ENCODE assay signal across 10 mouse cellular contexts in genomic region chr13:55405783-55406390, GRCm38 (mm10). TPM values are rescaled to one million over a fixed set of nuclear protein-coding genes. Genes with fewer than 3 reads are reported as not detected.
DNase-seq lines count a peak whose midpoint lies in the region; ATAC-seq lines count a peak whose summit lies in the region.
"Had no signal": no experiment of that assay in that cellular context is flagged by ENCODE, and none has a peak within 500 bp of the region (broad histone marks: within the 10 kb centered on the region; RNA-seq: fewer than 3 reads in every experiment).

No protein-coding gene starts in this region.

- no peak for DNase-seq in lung, adult 18-20 months
- no peak for DNase-seq in urinary bladder, postnatal 36 days (ENCODE audit: low spot score in 2 of 2)
- DNase-seq in gastrocnemius, postnatal 4 days (ENCODE audit: low spot score in 2 of 2) = no peak
- DNase-seq in testis, postnatal 14 days (ENCODE audit: low spot score) = no peak

- no peaks in the 10 kb centered on the region for H3K9me3 ChIP-seq in lung, embryonic 16.5 days (ENCODE audit: control insufficient read depth, low read length)
- no peaks in the 10 kb centered on the region for H3K9me3 ChIP-seq in forebrain, embryonic 13.5 days (replicated peaks)
- H3K9me3 ChIP-seq in limb, embryonic 12.5 days = no peaks in the 10 kb centered on the region
- no peaks in the 10 kb centered on the region for H3K9me3 ChIP-seq in stomach, embryonic 16.5 days (replicated peaks; ENCODE audit: control insufficient read depth, low read length)

- no peak overlapping the region for H3K4me2 ChIP-seq in lung, embryonic 16.5 days (ENCODE audit: low read depth, low read length)
- H3K4me2 ChIP-seq in forebrain, embryonic 13.5 days = 0 out of 2 replicates have a peak overlapping the region, but pooled peaks have one; percentile 24
- peak overlapping the region; percentile 41; the same call in 1 of the 2 replicates for H3K4me2 ChIP-seq in limb, embryonic 12.5 days
- peak overlapping the region; percentile 16; the same call in 1 of the 2 replicates for H3K4me2 ChIP-seq in stomach, embryonic 16.5 days (ENCODE audit: low read depth, low read length)

- no peak overlapping the region for H3K27ac ChIP-seq in lung, embryonic 16.5 days (ENCODE audit: low read length)
- peak overlapping the region; percentile 74 for H3K27ac ChIP-seq in forebrain, embryonic 13.5 days
- H3K27ac ChIP-seq in limb, embryonic 12.5 days = 0 out of 2 replicates have a peak overlapping the region, but pooled peaks have one; percentile 50
- H3K27ac ChIP-seq in stomach, embryonic 16.5 days (ENCODE audit: low read length) = no peak overlapping the region

- no peak overlapping the region for H3K4me3 ChIP-seq in lung, embryonic 16.5 days (ENCODE audit: low read length)
- no peak overlapping the region for H3K4me3 ChIP-seq in forebrain, embryonic 13.5 days
- H3K4me3 ChIP-seq in limb, embryonic 12.5 days (replicated peaks) = no peak overlapping the region
- no peak overlapping the region for H3K4me3 ChIP-seq in stomach, embryonic 16.5 days (replicated peaks; ENCODE audit: low read length)

- H3K4me1 ChIP-seq in lung, embryonic 16.5 days (replicated peaks; ENCODE audit: control insufficient read depth, insufficient read depth, low read length) = peaks cover 4% of the 10 kb centered on the region
- peaks cover 24% of the 10 kb centered on the region for H3K4me1 ChIP-seq in forebrain, embryonic 13.5 days
- peaks cover 7% of the 10 kb centered on the region for H3K4me1 ChIP-seq in limb, embryonic 12.5 days (replicated peaks)
- no peaks in the 10 kb centered on the region for H3K4me1 ChIP-seq in stomach, embryonic 16.5 days (ENCODE audit: control insufficient read depth, insufficient read depth, low read length)

- H3K9ac ChIP-seq in lung, embryonic 16.5 days (ENCODE audit: low read length) = no peak overlapping the region; the same call in 1 of the 2 replicates
- H3K9ac ChIP-seq in forebrain, embryonic 13.5 days = peak overlapping the region; percentile 53
- H3K9ac ChIP-seq in limb, embryonic 12.5 days (replicated peaks) = 0 out of 2 replicates have a peak overlapping the region, but pooled peaks have one; percentile 37
- H3K9ac ChIP-seq in stomach, embryonic 16.5 days (ENCODE audit: low read length) = peak overlapping the region; percentile 31; the same call in 1 of the 2 replicates

- peak; percentile 16; the same call in 1 of the 2 replicates for ATAC-seq in lung, embryonic 16.5 days (ENCODE audit: low read depth)
- peak; percentile 57 for ATAC-seq in forebrain, embryonic 13.5 days
- peak; percentile 46; the same call in 1 of the 2 replicates for ATAC-seq in limb, embryonic 12.5 days (ENCODE audit: insufficient number of reproducible peaks, insufficient read depth, low FRiP score, low TSS enrichment, low read depth)
- ATAC-seq in stomach, embryonic 16.5 days (ENCODE audit: insufficient read depth, low FRiP score) = peak; percentile 38; the same call in 1 of the 2 replicates

- 63% methylated on average over 13 of the region's 13 CpGs for WGBS in lung, embryonic 16.5 days
- 55% methylated on average over 13 of the region's 13 CpGs for WGBS in forebrain, embryonic 13.5 days
- 72% methylated on average over 13 of the region's 13 CpGs for WGBS in limb, embryonic 12.5 days
- WGBS in stomach, embryonic 16.5 days = 64% methylated on average over 13 of the region's 13 CpGs

- no peaks in the 10 kb centered on the region; the same call in 1 of the 2 replicates for H3K27me3 ChIP-seq in lung, embryonic 16.5 days (ENCODE audit: control insufficient read depth, insufficient read depth, low read depth, low read length)
- H3K27me3 ChIP-seq in forebrain, embryonic 13.5 days = no peaks in the 10 kb centered on the region
- peaks cover 24% of the 10 kb centered on the region for H3K27me3 ChIP-seq in limb, embryonic 12.5 days
- no peaks in the 10 kb centered on the region for H3K27me3 ChIP-seq in stomach, embryonic 16.5 days (ENCODE audit: control insufficient read depth, insufficient read depth, low read length)

- H3K36me3 ChIP-seq in lung, embryonic 16.5 days (ENCODE audit: control insufficient read depth, insufficient read depth, low read length) = no peaks in the 10 kb centered on the region
- no peaks in the 10 kb centered on the region for H3K36me3 ChIP-seq in forebrain, embryonic 13.5 days (ENCODE audit: poor library complexity, severe bottlenecking)
- no peaks in the 10 kb centered on the region for H3K36me3 ChIP-seq in limb, embryonic 12.5 days
- no peaks in the 10 kb centered on the region for H3K36me3 ChIP-seq in stomach, embryonic 16.5 days (ENCODE audit: control insufficient read depth, insufficient read depth, low read length)

RNA-seq across cellular contexts. Expression of gene Slc34a1, which starts 7.9 kb away (rescaled TPM):
- not detected in 2 replicates for polyA plus RNA-seq in lung, embryonic 16.5 days (2015; fragmentation: Nextera tagmentation; extraction: Ambion mirVana)
- not detected in 2 replicates for polyA plus RNA-seq in forebrain, embryonic 13.5 days (2015; fragmentation: Nextera tagmentation; extraction: Ambion mirVana)
- polyA plus RNA-seq in limb, embryonic 12.5 days (2016; fragmentation: Nextera tagmentation; extraction: Ambion mirVana) = not detected in 2 replicates
- 0.14 and 0.17 TPM in 2 replicates for polyA plus RNA-seq in stomach, embryonic 16.5 days (2015; fragmentation: Nextera tagmentation; extraction: Ambion mirVana)
- not detected for total RNA-seq in gastrocnemius, postnatal 4 days (2021)
- total RNA-seq: layer of hippocampus, adult 8-10 months had no signal
- polyA plus RNA-seq: Patski had no signal

RNA-seq across cellular contexts. Expression of gene Pfn3, which starts 9.1 kb away (rescaled TPM):
- polyA plus RNA-seq in lung, embryonic 16.5 days (2015; fragmentation: Nextera tagmentation; extraction: Ambion mirVana) = not detected in 2 replicates
- 0.60 TPM in 1 of 2 replicates, not detected in the other for polyA plus RNA-seq in forebrain, embryonic 13.5 days (2015; fragmentation: Nextera tagmentation; extraction: Ambion mirVana)
- polyA plus RNA-seq in limb, embryonic 12.5 days (2016; fragmentation: Nextera tagmentation; extraction: Ambion mirVana) = not detected in 2 replicates
- not detected in 2 replicates for polyA plus RNA-seq in stomach, embryonic 16.5 days (2015; fragmentation: Nextera tagmentation; extraction: Ambion mirVana)
- not detected for total RNA-seq in gastrocnemius, postnatal 4 days (2021)
- total RNA-seq: layer of hippocampus, adult 8-10 months had no signal
- polyA plus RNA-seq: Patski had no signal

RNA-seq across cellular contexts. Expression of gene F12, which starts 20.7 kb away (rescaled TPM):
- 0.23 and 2.7 TPM in 2 replicates for polyA plus RNA-seq in lung, embryonic 16.5 days (2015; fragmentation: Nextera tagmentation; extraction: Ambion mirVana)
- polyA plus RNA-seq in forebrain, embryonic 13.5 days (2015; fragmentation: Nextera tagmentation; extraction: Ambion mirVana) = not detected in 2 replicates
- polyA plus RNA-seq in limb, embryonic 12.5 days (2016; fragmentation: Nextera tagmentation; extraction: Ambion mirVana) = 0.18 TPM in 1 of 2 replicates, not detected in the other
- polyA plus RNA-seq in stomach, embryonic 16.5 days (2015; fragmentation: Nextera tagmentation; extraction: Ambion mirVana) = 4.5 and 5.6 TPM in 2 replicates
- total RNA-seq in gastrocnemius, postnatal 4 days (2021) = under 1 TPM; 0.22 to 0.70 TPM
- polyA plus RNA-seq: Patski had no signal

RNA-seq across cellular contexts. Expression of gene Rgs14, which starts 36.4 kb away (rescaled TPM):
- 1.4 and 2.1 TPM in 2 replicates for polyA plus RNA-seq in lung, embryonic 16.5 days (2015; fragmentation: Nextera tagmentation; extraction: Ambion mirVana)
- 0.30 and 0.40 TPM in 2 replicates for polyA plus RNA-seq in forebrain, embryonic 13.5 days (2015; fragmentation: Nextera tagmentation; extraction: Ambion mirVana)
- polyA plus RNA-seq in limb, embryonic 12.5 days (2016; fragmentation: Nextera tagmentation; extraction: Ambion mirVana) = 0.82 and 1.2 TPM in 2 replicates
- 1.00 and 1.6 TPM in 2 replicates for polyA plus RNA-seq in stomach, embryonic 16.5 days (2015; fragmentation: Nextera tagmentation; extraction: Ambion mirVana)
- 1 to 10 TPM in 1 of 2 experiments, under 1 TPM in 1; 0.88 to 1.1 TPM for total RNA-seq in gastrocnemius, postnatal 4 days (2021)

RNA-seq across cellular contexts. Expression of gene Grk6, which starts 39.0 kb away (rescaled TPM):
- polyA plus RNA-seq in lung, embryonic 16.5 days (2015; fragmentation: Nextera tagmentation; extraction: Ambion mirVana) = 13.6 and 15.5 TPM in 2 replicates
- polyA plus RNA-seq in forebrain, embryonic 13.5 days (2015; fragmentation: Nextera tagmentation; extraction: Ambion mirVana) = 24.9 and 26.9 TPM in 2 replicates
- 66.6 and 69.1 TPM in 2 replicates for polyA plus RNA-seq in limb, embryonic 12.5 days (2016; fragmentation: Nextera tagmentation; extraction: Ambion mirVana)
- 14.6 TPM in 2 replicates for polyA plus RNA-seq in stomach, embryonic 16.5 days (2015; fragmentation: Nextera tagmentation; extraction: Ambion mirVana)
- total RNA-seq in gastrocnemius, postnatal 4 days (2021) = 10 to 100 TPM; 32.9 TPM

Comparison
In these comparisons a context has a peak if more than half of its experiments do, and no peak if none do; other contexts are left out.
1. H3K27ac ChIP-seq: peak in forebrain, embryonic 13.5 days (single experiment) and limb, embryonic 12.5 days (single experiment); none in lung, embryonic 16.5 days (single experiment) and stomach, embryonic 16.5 days (single experiment).
2. Peak in every context shown above with its lines, with median percentiles within 50 percentile points of each other: ATAC-seq.